Mouse (Mus musculus): ENCODE data around the gene Dock9. TPM values are rescaled to one million over a fixed set of nuclear protein-coding genes. Genes with fewer than 3 reads are reported as not detected.
A peak's percentile ranks its signal among the peaks of the same experiment; 100 is the strongest.

The Dock9 gene
- total and polyA plus RNA-seq, 3 experiments = 3.4 to 21.7 (median 9.3) TPM

- peaks cover 3% of the 10 kb centered on the region for H3K4me1 ChIP-seq (ENCODE audit: insufficient read depth, low read depth, low read length)
- H3K9me3 ChIP-seq (replicated peaks) = no peaks in the 10 kb centered on the region
- ATAC-seq (ENCODE audit: extremely low read depth, insufficient number of reproducible peaks, low FRiP score, poor library complexity, severe bottlenecking) (no peak), DNase-seq (ENCODE audit: low spot score) (no peak)
- no peak overlapping the region for H3K4me3 ChIP-seq (ENCODE audit: low read depth, low read length)
- no peaks in the 10 kb centered on the region for H3K27me3 ChIP-seq (ENCODE audit: insufficient read depth, low read length)
- no peak for TF ChIP-seq TAL1 (conservative IDR thresholded peaks at IDR 0.05; ENCODE audit: low read depth, low read length)
- TF ChIP-seq GATA2 (IDR thresholded peaks at IDR 0.05; ENCODE audit: borderline replicate concordance, low read depth, low read length) = no peak
- TF ChIP-seq GATA1 (IDR thresholded peaks at IDR 0.05; ENCODE audit: borderline replicate concordance, low read length) = no peak
- no peak for TF ChIP-seq POLR2AphosphoS5 (IDR thresholded peaks at IDR 0.05; ENCODE audit: insufficient replicate concordance, low read depth, low read length)
- TF ChIP-seq CTCF (IDR thresholded peaks at IDR 0.05; ENCODE audit: low read depth, low read length) = no peak
- peaks cover 16% of the 10 kb centered on the region for H3K36me3 ChIP-seq (replicated peaks)
Observed at GRCm38 (mm10) chr14:121608522-121608921, 189.1 kb downstream of the Dock9 start.

DNA sequence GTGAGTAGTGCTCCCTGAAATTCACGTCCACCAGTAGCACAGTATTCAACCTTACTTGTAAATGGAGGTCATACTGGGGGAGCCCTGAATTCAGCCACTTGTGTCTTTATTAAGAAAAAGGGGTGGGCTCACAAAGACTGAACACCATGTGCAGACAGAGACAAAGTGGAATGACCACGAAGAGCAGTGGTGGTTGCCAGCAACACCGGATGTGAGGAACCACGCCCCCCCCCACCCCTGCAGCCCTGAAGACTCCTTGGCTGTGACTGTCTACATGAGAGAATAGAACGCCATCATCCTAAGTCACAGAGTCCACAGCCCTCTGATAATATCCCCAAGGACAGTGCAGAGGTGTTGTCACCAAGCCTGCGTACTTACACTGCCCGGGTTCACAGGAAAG lies 191.2 kb downstream of the Dock9 start:
- Histone ChIP-seq H3K4me3 (ENCODE audit: low read depth, low read length) (no peak overlapping the region), H3K36me3 (replicated peaks) (peaks cover 22% of the 10 kb centered on the region), H3K27me3 (ENCODE audit: insufficient read depth, low read length) (no peaks in the 10 kb centered on the region), H3K4me1 (ENCODE audit: insufficient read depth, low read depth, low read length) (peaks cover 3% of the 10 kb centered on the region), H3K9me3 (replicated peaks) (no peaks in the 10 kb centered on the region)
- no peak for DNase-seq (ENCODE audit: low spot score)
- no peak for TF ChIP-seq TAL1 (conservative IDR thresholded peaks at IDR 0.05; ENCODE audit: low read depth, low read length)
- no peak for TF ChIP-seq GATA2 (IDR thresholded peaks at IDR 0.05; ENCODE audit: borderline replicate concordance, low read depth, low read length)
- no peak for TF ChIP-seq CTCF (IDR thresholded peaks at IDR 0.05; ENCODE audit: low read depth, low read length)
- no peak for TF ChIP-seq GATA1 (IDR thresholded peaks at IDR 0.05; ENCODE audit: borderline replicate concordance, low read length)
- no peak for TF ChIP-seq POLR2AphosphoS5 (IDR thresholded peaks at IDR 0.05; ENCODE audit: insufficient replicate concordance, low read depth, low read length)
- no peak for ATAC-seq (ENCODE audit: extremely low read depth, insufficient number of reproducible peaks, low FRiP score, poor library complexity, severe bottlenecking)

DNA sequence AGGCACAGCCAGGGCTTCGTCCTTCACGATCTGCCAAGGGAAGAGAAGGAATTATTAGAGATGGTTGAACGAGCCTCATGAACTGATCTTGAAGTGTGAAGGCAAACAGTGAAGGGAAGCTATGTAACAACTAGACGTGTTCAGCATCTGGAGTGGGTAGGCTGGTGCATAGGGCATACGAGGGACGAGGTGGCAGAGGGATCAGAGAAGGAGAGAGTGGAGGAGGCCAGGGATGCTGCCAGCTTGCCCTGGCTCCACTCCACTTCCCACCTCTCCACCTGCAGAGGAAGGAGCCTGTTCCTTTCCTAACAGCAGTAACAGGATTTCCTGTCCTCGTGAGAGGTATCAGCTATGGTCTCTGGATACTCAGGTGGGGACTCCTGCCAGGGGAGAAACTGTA lies 192.4 kb downstream of the Dock9 start:
- H3K27me3 ChIP-seq (ENCODE audit: insufficient read depth, low read length) = no peaks in the 10 kb centered on the region
- ATAC-seq (ENCODE audit: extremely low read depth, insufficient number of reproducible peaks, low FRiP score, poor library complexity, severe bottlenecking) (peak; percentile 6; the same call in 1 of the 2 replicates), DNase-seq (ENCODE audit: low spot score) (no peak)
- peaks cover 22% of the 10 kb centered on the region for H3K36me3 ChIP-seq (replicated peaks)
- no peak for TF ChIP-seq POLR2AphosphoS5 (IDR thresholded peaks at IDR 0.05; ENCODE audit: insufficient replicate concordance, low read depth, low read length)
- TF ChIP-seq TAL1 (conservative IDR thresholded peaks at IDR 0.05; ENCODE audit: low read depth, low read length) = no peak
- TF ChIP-seq GATA2 (IDR thresholded peaks at IDR 0.05; ENCODE audit: borderline replicate concordance, low read depth, low read length) = no peak
- no peak for TF ChIP-seq CTCF (IDR thresholded peaks at IDR 0.05; ENCODE audit: low read depth, low read length)
- TF ChIP-seq GATA1 (IDR thresholded peaks at IDR 0.05; ENCODE audit: borderline replicate concordance, low read length) = no peak
- H3K4me3 ChIP-seq (ENCODE audit: low read depth, low read length) = no peak overlapping the region
- peaks cover 3% of the 10 kb centered on the region for H3K4me1 ChIP-seq (ENCODE audit: insufficient read depth, low read depth, low read length)
- H3K9me3 ChIP-seq (replicated peaks) = no peaks in the 10 kb centered on the region

DNA sequence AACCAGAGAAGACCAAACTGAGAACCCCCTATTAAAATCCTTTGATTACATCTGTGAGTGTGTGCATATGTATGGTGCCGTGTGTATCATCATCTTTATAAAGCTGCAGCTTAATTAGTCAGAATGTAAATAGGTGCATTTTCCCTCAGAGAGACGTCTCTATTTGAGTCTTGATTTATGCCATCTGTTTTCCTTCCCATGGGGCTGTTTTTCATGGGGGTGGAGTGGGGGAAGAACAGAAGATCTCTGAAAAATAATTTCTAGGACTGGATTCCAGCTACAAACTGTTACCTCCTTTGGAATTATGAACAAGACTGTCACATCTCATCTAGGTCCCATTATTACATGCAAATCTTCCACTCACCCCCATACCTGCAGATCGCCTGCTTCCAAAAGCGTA lies 193.1 kb downstream of the Dock9 start:
- TF ChIP-seq GATA1 (IDR thresholded peaks at IDR 0.05; ENCODE audit: borderline replicate concordance, low read length) (no peak), GATA2 (IDR thresholded peaks at IDR 0.05; ENCODE audit: borderline replicate concordance, low read depth, low read length) (no peak), CTCF (IDR thresholded peaks at IDR 0.05; ENCODE audit: low read depth, low read length) (no peak), POLR2AphosphoS5 (IDR thresholded peaks at IDR 0.05; ENCODE audit: insufficient replicate concordance, low read depth, low read length) (no peak)
- no peaks in the 10 kb centered on the region for H3K9me3 ChIP-seq (replicated peaks)
- DNase-seq (ENCODE audit: low spot score) (no peak), ATAC-seq (ENCODE audit: extremely low read depth, insufficient number of reproducible peaks, low FRiP score, poor library complexity, severe bottlenecking) (no peak)
- H3K27me3 ChIP-seq (ENCODE audit: insufficient read depth, low read length) = no peaks in the 10 kb centered on the region
- H3K4me1 ChIP-seq (ENCODE audit: insufficient read depth, low read depth, low read length) = peaks cover 3% of the 10 kb centered on the region
- no peak overlapping the region for H3K4me3 ChIP-seq (ENCODE audit: low read depth, low read length)
- peaks cover 22% of the 10 kb centered on the region for H3K36me3 ChIP-seq (replicated peaks)

DNA sequence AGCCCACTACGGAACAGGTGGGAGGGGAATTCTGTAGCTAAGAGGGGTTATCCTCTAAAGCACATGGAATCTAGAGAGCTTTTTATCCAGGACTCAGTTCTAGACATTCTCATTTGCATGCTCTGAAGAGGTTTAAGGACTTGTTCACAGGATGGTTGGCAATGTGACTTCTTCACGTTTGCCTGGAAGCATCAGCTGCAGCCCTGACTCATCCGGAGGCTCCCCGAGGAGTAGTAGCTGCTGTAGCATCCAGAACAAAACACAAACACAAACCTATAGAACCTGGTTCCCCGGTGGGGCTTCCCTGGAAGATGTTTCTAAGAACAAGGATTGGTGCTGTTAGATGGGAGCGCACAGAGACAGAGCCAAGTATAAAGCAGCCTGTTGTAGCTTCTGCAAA lies 195.0 kb downstream of the Dock9 start:
- peaks cover 3% of the 10 kb centered on the region for H3K4me1 ChIP-seq (ENCODE audit: insufficient read depth, low read depth, low read length)
- H3K27me3 ChIP-seq (ENCODE audit: insufficient read depth, low read length) = no peaks in the 10 kb centered on the region
- no peak overlapping the region for H3K4me3 ChIP-seq (ENCODE audit: low read depth, low read length)
- DNase-seq (ENCODE audit: low spot score) (no peak), ATAC-seq (ENCODE audit: extremely low read depth, insufficient number of reproducible peaks, low FRiP score, poor library complexity, severe bottlenecking) (no peak)
- TF ChIP-seq GATA1 (IDR thresholded peaks at IDR 0.05; ENCODE audit: borderline replicate concordance, low read length) (no peak), GATA2 (IDR thresholded peaks at IDR 0.05; ENCODE audit: borderline replicate concordance, low read depth, low read length) (no peak), TAL1 (conservative IDR thresholded peaks at IDR 0.05; ENCODE audit: low read depth, low read length) (no peak), POLR2AphosphoS5 (IDR thresholded peaks at IDR 0.05; ENCODE audit: insufficient replicate concordance, low read depth, low read length) (no peak), CTCF (IDR thresholded peaks at IDR 0.05; ENCODE audit: low read depth, low read length) (no peak)
- H3K36me3 ChIP-seq (replicated peaks) = peaks cover 26% of the 10 kb centered on the region
- H3K9me3 ChIP-seq (replicated peaks) = no peaks in the 10 kb centered on the region

GRCm38 (mm10) chr14:121600538-121600937 lies 197.1 kb downstream of the Dock9 start:
- no peak overlapping the region for H3K4me3 ChIP-seq (ENCODE audit: low read depth, low read length)
- ATAC-seq (ENCODE audit: extremely low read depth, insufficient number of reproducible peaks, low FRiP score, poor library complexity, severe bottlenecking) (no peak), DNase-seq (ENCODE audit: low spot score) (no peak)
- H3K27me3 ChIP-seq (ENCODE audit: insufficient read depth, low read length) = no peaks in the 10 kb centered on the region
- H3K36me3 ChIP-seq (replicated peaks) = peaks cover 22% of the 10 kb centered on the region
- H3K9me3 ChIP-seq (replicated peaks) = no peaks in the 10 kb centered on the region
- H3K4me1 ChIP-seq (ENCODE audit: insufficient read depth, low read depth, low read length) = no peaks in the 10 kb centered on the region
- TF ChIP-seq GATA1 (IDR thresholded peaks at IDR 0.05; ENCODE audit: borderline replicate concordance, low read length) = no peak
- no peak for TF ChIP-seq TAL1 (conservative IDR thresholded peaks at IDR 0.05; ENCODE audit: low read depth, low read length)

DNA sequence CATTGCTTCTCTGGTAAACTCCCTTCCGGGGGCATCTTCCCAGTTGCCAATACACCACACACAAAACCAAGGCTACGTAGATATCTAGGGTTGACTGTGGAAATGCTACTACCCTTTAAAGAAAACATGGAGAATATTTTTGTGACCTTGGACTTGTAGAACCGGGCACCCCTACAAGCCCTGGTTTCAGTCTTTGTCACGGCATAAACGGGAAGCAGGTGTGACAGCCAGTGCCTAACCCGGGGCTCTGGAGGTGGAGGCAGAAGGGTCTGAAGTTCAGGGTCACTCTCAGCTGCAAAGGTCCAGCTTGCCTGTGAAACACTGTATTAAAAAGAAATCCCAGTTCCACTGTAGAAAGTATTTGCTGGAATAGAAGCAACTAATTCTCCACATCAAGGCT lies 200.6 kb downstream of the Dock9 start:
- no peaks in the 10 kb centered on the region for H3K4me1 ChIP-seq (ENCODE audit: insufficient read depth, low read depth, low read length)
- H3K27me3 ChIP-seq (ENCODE audit: insufficient read depth, low read length) = no peaks in the 10 kb centered on the region
- no peak for TF ChIP-seq CTCF (IDR thresholded peaks at IDR 0.05; ENCODE audit: low read depth, low read length)
- ATAC-seq (ENCODE audit: extremely low read depth, insufficient number of reproducible peaks, low FRiP score, poor library complexity, severe bottlenecking) (no peak), DNase-seq (ENCODE audit: low spot score) (no peak)
- H3K4me3 ChIP-seq (ENCODE audit: low read depth, low read length) = no peak overlapping the region
- H3K9me3 ChIP-seq (replicated peaks) = no peaks in the 10 kb centered on the region
- peaks cover 17% of the 10 kb centered on the region for H3K36me3 ChIP-seq (replicated peaks)

Data from G1E (cell line).